23 mouse cellular contexts compared by ENCODE assay signal in the genomic region with DNA sequence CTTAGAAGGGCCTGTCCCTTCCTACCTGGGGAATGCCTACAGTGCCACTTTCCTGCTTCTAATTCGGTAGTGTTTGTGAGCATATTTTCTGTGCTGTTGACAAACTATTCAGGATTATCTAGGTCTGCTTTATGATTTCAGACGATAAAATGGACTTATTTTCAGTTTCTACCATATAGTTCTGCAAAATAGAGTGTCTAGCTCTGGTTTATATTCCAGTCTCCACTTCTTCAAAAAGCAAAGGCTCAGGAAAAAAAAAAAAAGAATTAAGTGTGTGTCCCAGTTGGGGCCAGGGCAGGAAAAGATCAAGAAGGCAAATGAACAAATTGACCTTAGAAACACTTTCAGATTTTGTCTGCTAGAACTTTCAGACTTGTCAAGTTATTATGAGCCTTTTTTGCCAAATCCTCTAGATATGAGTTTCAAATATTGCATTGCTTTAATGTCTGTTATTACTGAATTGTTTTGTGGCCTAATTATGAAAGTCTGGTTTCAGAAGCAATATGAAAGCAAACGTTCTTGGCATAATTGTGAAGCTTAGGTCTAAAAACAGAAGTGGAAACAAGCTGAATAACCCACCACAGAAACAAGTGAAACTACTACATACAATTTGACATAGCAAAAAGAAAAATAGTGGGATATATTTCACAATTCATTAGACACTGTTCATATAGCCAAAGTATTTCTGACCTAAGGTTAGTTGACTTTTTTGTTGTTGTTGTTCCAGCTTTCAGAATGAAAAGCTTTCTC. TPM values are rescaled to one million over a fixed set of nuclear protein-coding genes. Genes with fewer than 3 reads are reported as not detected.
"Had no signal": no experiment of that assay in that cellular context is flagged by ENCODE, and none has a peak within 500 bp of the region (broad histone marks: within the 10 kb centered on the region; RNA-seq: fewer than 3 reads in every experiment).

No protein-coding gene starts in this region.

- H3K27me3 ChIP-seq: limb, embryonic 12.5 days; limb, embryonic 15.5 days; liver, embryonic 12.5 days; liver, embryonic 15.5 days; megakaryocyte, embryonic 14.5 days; midbrain, embryonic 13.5 days; stomach, embryonic 15.5 days had no signal

- H3K9me3 ChIP-seq: limb, embryonic 12.5 days; limb, embryonic 15.5 days; liver, embryonic 12.5 days; liver, embryonic 15.5 days; megakaryocyte, embryonic 14.5 days; midbrain, embryonic 10.5 days; midbrain, embryonic 13.5 days; stomach, embryonic 15.5 days had no signal

- H3K27ac ChIP-seq: limb, embryonic 12.5 days; limb, embryonic 15.5 days; liver, embryonic 12.5 days; liver, embryonic 15.5 days; midbrain, embryonic 10.5 days; midbrain, embryonic 13.5 days; stomach, embryonic 15.5 days had no signal

- H3K9ac ChIP-seq: limb, embryonic 12.5 days; limb, embryonic 15.5 days; liver, embryonic 12.5 days; liver, embryonic 15.5 days; midbrain, embryonic 13.5 days; stomach, embryonic 15.5 days had no signal

- H3K4me1 ChIP-seq: limb, embryonic 12.5 days; limb, embryonic 15.5 days; liver, embryonic 12.5 days; liver, embryonic 15.5 days; megakaryocyte, embryonic 14.5 days; midbrain, embryonic 13.5 days; stomach, embryonic 15.5 days had no signal

- DNase-seq: kidney, adult 18-20 months; kidney, adult 9 months; kidney, postnatal 14 days; kidney, postnatal 4 days; left cerebral cortex, postnatal 4 days; lung, adult 2 months; lung, postnatal 14 days; lung, postnatal 4 days; right cerebral cortex, postnatal 14 days; spleen, adult 18-20 months; thymus, postnatal 25 days had no signal

- H3K36me3 ChIP-seq: limb, embryonic 12.5 days; limb, embryonic 15.5 days; liver, embryonic 12.5 days; liver, embryonic 15.5 days; midbrain, embryonic 10.5 days; midbrain, embryonic 13.5 days; stomach, embryonic 15.5 days had no signal

- H3K4me3 ChIP-seq: limb, embryonic 12.5 days; limb, embryonic 15.5 days; liver, embryonic 12.5 days; liver, embryonic 15.5 days; megakaryocyte, embryonic 14.5 days; midbrain, embryonic 10.5 days; midbrain, embryonic 13.5 days; stomach, embryonic 15.5 days had no signal

- ATAC-seq: liver, embryonic 12.5 days; midbrain, embryonic 13.5 days; midbrain, embryonic 16.5 days had no signal

- H3K4me2 ChIP-seq: limb, embryonic 12.5 days; limb, embryonic 15.5 days; liver, embryonic 12.5 days; liver, embryonic 15.5 days; midbrain, embryonic 13.5 days; stomach, embryonic 15.5 days had no signal

RNA-seq across cellular contexts. Expression of a gene that starts 0.9 kb away (rescaled TPM):
- total RNA-seq: layer of hippocampus, postnatal 14 days; monocyte, adult 5-6 weeks had no signal
- polyA plus RNA-seq: neural tube, embryonic 14.5 days had no signal
